Mouse (Mus musculus): ENCODE measurements around the gene Atxn7l2. TPM values are rescaled to one million over a fixed set of nuclear protein-coding genes. Genes with fewer than 3 reads are reported as not detected.

Atxn7l2 gene
- total RNA-seq, 2 experiments from 2014 or later: 2.6 to 3.2 TPM

DNA sequence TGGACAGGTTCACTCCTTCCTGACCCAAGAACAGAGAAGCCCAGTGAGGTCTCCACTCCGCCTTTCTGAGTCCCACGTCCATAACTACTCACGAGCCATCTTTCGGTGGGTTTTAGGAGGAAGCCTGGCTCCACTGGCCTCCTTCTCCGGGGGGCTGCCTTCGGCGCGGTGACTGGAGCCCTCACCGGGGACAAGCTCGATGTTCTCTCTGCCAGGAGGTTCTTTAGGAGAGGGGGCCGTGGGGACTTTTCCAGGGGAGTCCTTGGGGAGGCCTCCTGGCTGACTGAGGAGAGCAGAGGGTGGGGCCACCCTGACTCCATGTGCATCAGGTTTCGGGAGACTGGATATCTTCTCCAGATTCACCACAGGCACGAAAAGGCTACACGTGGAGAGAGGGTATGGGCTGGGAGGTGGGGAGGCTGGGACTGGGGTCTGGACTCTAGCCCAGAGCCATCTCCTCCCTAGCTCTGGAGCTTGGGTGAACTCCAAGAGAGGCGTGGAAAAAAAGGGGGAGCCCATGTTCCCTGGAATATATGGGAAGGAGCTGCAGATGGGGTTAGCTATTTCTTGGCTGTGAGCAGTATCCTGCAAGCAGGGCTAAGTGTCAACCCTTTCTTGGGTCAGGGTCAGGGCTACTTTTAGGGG, 3.9 kb downstream of the Atxn7l2 start:
- intact Hi-C loops (cut with DNase I): loop anchor here (10.0 kb wide), 1 partner anchor 348 kb away; no protein-coding TSS in a partner anchor
- DNase-seq: no peak

DNA sequence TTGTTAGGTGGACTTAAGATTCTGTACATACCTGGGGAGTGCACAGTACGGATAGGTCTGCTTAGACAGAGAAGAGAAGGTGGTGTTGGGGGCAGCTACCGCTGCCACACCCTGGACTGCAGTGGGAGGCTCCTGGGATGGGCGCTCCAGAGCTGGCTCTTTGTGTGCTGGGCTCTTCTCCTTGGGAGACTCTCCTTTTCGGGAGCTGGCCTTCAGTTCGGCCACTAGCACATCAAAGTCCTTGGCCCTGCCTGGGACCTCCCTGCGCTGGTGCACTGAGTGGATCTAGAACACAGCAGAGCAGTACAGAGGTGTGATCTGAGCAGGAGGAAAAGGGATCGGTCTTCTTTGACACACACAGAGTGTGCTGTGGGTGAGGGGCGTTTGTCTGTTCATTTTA, 5.1 kb downstream of the Atxn7l2 start:
- intact Hi-C loops (cut with DNase I): loop anchor here (10.0 kb wide), 1 partner anchor 349 kb away; no protein-coding TSS in a partner anchor
- no peak for DNase-seq

DNA sequence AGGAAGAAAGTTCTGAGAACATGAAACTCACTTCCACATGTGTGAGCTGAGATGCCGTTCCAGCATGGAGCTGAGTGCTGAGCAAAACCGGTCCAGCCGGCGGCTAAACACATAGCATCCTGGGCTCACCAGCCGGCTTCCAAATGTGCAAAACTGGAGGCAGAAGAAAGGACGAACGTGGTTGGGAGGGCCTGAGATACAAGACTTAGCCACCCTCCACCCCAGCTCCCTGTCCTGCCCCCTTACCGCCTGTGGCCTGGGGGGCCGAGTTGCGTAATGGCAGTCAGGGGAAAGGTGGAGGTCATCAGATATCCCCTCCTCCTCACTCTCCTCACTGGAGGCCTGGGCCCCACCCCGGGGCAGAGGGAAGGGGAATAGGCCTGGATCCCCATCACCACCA, 6.3 kb downstream of the Atxn7l2 start:
- no peak for DNase-seq
- intact Hi-C loops (cut with DNase I): loop anchor here (1.0 to 10.0 kb wide), 3 partner anchors 40 to 350 kb away; partner anchors contain the start of gene Ampd2

- intact Hi-C loops (cut with DNase I): loop anchor here (1.0 to 10.0 kb wide), 3 partner anchors 39 to 351 kb away; partner anchors contain the start of gene Ampd2
- peak; percentile 81 to 90 for DNase-seq
Observed at GRCm38 (mm10) chr3:108203621-108204325, 7.0 kb downstream of the Atxn7l2 start.

- no peak for DNase-seq
Observed at GRCm38 (mm10) chr3:108203212-108203611, 7.5 kb downstream of the Atxn7l2 start.

DNA sequence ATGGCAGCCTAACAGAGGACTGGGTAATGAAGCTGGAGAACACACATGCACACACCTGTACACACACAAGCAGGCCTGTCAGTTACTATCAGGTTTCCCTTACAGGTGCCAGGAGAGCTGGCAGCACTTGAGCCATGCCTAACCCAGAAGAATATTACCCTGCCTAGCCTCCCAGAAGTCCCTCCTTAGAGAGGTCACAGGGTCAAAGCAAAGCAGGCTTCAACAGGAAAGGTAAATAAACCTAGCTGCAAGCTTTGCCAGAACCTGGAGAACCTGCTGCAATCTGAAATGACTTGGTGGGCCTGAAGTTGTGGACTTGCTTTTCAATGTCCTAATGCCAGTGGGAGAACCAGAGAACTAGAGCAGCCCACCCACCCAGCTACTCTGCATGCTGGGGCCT, 8.2 kb downstream of the Atxn7l2 start:
- intact Hi-C loops (cut with DNase I): loop anchor here (5.0 to 10.0 kb wide), 2 partner anchors 115 to 352 kb away; partner anchors contain the start of gene Ampd2
- DNase-seq: no peak

More at GRCm38 (mm10) chr3:108203212-108203611, 7.5 kb downstream of the Atxn7l2 start:
- intact Hi-C loops (cut with DNase I): loop anchor here (5.0 to 10.0 kb wide), 2 partner anchors 116 to 352 kb away; partner anchors contain the start of gene Ampd2

GRCm38 (mm10) chr3:108200329-108201323, 10.1 kb downstream of the Atxn7l2 start, which contains the start of gene Cyb561d1:
Gene Cyb561d1 (minus strand): TSS chr3:108201212.
- intact Hi-C loops (cut with DNase I): loop anchor here (5.0 to 10.0 kb wide), 2 partner anchors 113 to 354 kb away; partner anchors contain the start of gene Ampd2
- peak; percentile 95 to 97 for DNase-seq

DNA sequence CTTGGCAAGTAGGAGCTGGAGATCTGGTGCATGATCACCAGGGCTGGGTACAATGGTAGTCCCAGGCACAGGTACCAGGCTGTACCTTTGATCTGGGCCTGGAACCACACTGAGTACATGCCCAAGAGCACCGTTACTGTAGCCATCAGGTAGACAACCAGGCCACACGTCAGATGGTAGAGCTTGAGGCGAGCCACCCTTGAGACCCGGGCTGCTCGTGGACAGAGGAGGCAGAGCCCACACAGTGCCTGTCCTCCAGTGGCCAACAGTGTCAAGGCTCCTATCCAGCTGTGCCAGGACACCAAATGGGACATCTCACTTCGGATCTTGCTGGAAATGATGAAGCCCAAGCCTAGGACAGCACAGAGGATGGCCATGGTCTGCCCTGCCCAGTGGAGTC, 11.5 kb downstream of the Atxn7l2 start:
- intact Hi-C loops (cut with DNase I): no loop called here
- DNase-seq: no peak

GRCm38 (mm10) chr3:108197066-108197497, 13.7 kb downstream of the Atxn7l2 start:
- DNase-seq: no peak
- intact Hi-C loops (cut with DNase I): no loop called here

GRCm38 (mm10) chr3:108195941-108196590, 14.7 kb downstream of the Atxn7l2 start:
- intact Hi-C loops (cut with DNase I): no loop called here
- DNase-seq: no peak

GRCm38 (mm10) chr3:108195287-108195686, 15.4 kb downstream of the Atxn7l2 start:
- DNase-seq: no peak

GRCm38 (mm10) chr3:108193686-108194085, 17.0 kb downstream of the Atxn7l2 start:
- DNase-seq: no peak
- intact Hi-C loops (cut with DNase I): no loop called here

More at GRCm38 (mm10) chr3:108195287-108195686, 15.4 kb downstream of the Atxn7l2 start:
- intact Hi-C loops (cut with DNase I): no loop called here

GRCm38 (mm10) chr3:108189897-108190296, 20.8 kb downstream of the Atxn7l2 start:
- intact Hi-C loops (cut with DNase I): no loop called here
- no peak for DNase-seq

DNA sequence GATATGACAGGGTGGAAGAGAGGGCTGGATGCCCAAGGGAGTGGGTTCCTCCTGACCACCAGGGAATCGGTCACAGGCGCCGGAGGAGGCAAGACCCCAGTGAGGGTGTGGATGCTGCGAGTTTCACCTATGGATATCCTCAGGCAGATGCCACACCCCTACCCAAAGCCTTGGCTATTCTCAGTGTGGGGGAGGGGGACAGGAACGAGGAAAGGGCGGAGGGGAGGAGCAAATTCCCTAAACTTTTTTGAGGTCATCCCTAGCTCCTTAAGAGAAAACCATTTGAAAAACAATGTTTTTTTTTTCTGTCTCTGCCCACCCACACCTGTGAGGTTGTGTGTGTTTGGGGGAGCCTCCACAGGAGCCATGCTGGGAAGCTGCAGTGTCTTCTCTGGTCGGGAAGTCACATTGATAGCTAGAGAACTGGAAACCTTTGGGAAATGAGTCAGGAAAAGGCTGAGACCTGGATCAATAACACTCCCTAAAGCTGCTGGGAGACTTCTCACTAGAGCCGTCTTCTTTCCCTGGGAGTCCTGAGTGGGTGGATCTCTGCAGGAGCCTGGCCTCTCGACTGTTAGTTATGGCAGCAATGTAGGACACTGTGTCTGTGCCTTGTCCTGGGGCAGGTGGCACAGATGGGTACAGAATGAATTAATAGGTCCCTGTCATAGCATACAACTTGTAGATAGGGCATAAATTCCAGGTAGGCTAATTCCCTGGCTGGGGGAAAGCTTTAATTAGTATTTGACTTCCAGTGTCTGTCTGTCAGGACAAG, 21.8 kb downstream of the Atxn7l2 start:
- intact Hi-C loops (cut with DNase I): no loop called here
- DNase-seq: no peak

DNA sequence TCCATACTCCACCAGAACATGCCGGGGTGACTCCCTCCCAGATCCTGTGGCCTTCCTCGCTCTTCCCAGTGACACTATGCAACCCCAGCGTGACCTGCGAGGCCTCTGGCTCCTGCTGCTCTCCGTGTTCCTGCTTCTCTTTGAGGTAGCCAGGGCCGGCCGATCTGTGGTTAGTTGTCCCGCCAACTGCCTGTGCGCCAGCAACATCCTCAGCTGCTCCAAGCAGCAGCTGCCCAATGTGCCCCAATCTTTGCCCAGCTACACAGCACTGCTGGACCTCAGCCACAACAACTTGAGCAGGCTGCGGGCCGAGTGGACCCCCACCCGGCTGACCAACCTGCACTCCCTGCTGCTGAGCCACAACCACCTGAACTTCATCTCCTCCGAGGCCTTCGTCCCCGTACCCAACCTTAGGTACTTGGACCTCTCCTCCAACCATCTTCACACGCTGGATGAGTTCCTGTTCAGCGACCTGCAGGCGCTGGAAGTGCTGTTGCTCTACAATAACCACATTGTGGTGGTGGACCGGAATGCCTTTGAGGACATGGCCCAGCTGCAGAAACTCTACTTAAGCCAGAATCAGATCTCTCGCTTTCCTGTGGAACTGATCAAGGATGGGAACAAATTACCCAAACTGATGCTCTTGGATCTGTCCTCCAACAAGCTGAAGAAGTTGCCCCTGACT, 23.5 kb downstream of the Atxn7l2 start:
- DNase-seq: no peak
- intact Hi-C loops (cut with DNase I): no loop called here

DNA sequence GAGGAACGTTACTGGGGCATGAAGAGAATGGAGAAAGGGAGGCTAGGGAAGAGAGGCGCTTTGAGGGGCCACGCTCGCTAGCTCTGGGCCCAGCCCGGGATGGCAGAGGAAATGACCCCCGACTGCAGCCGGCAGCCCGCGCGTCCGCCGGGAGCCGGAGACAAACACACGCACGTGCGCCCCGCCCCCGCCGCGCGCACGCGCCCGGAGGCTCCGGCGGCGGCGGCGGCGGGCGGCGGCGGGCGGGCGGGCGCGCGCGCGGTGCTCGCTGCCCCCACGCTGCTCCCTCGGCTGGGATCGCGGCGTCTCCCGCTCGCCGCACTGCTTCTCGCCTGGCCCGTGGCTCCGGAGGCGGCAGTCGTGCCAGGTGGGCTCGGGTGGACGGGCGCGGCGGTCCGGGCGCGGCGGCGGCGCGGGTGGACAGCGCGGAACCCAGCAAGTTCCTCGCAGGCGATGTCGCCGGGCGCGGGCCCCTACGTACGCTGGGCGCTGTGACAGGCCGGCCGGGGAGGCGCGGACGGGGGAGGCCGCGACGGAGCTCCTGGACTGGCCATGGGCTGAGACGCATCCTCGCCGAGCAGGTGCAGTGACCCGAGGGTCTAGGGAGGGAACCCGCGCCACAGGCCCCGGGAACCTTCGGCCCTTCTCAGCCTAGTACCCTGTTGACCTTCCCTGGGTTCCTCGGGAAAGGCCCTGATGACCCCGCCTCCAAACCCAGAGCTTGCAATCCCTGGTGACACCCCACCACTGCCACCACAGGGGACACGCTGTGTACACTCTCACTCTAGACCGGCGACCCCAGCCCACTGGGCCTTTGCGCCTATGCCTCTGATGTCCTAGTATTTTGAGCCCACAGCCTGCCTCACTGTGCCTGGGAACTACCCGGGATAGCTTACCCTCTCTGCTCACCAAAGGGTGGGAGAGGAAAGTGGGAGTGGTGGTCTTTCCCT, 24.4 kb downstream of the Atxn7l2 start, which contains the start of gene Amigo1:
Gene Amigo1 (plus strand): TSS at position 238 of the 950 bp plus-strand sequence.
- DNase-seq: peak; percentile 61 to 72
- intact Hi-C loops (cut with DNase I): no loop called here

DNA sequence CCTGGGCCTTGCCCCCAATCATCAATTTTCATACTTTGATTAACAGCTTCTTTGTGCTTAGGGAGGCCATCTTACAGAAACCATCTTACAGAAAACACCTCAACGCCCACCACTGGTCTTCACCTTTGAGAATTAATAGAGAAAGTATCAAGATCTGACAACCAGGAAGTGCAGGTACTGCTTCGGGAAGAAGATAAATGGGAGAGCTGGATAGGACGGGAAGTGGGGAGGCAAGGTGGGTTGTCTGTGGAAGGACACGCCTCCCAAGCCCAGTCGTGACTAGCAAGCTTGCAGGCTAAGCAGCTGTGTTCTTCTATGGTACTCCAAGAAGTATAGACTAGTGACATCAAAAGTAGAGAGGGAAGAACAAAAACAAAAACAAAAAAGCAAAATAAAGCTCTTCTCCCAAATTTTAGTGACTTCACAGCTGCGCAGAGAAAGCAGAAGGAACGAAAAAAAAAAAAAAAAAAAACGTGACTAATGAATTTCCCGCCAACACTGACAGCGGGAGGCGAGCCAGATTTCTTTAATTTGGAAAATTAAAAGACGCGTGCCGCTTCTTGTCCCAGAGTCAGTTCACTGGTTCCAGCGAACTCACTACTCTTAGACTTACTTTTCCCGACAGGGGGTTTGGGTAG, 25.2 kb downstream of the Atxn7l2 start:
- intact Hi-C loops (cut with DNase I): no loop called here
- DNase-seq: no peak

Measured in heart, postnatal 36 days (tissue).